Mouse (Mus musculus) adrenal gland, postnatal 14 days (tissue): Measurements from ENCODE around the gene Zfp638. TPM values are rescaled to one million over a fixed set of nuclear protein-coding genes. Genes with fewer than 3 reads are reported as not detected.
"Not testable (repeated sequence)": the region's sequence is repeated elsewhere in the genome, so short reads cannot be mapped to it uniquely, and the experiment has no call there.

Experiments used
- DNase-seq: peaks from one replicate; pipeline ENCODE4 v3.0.0; 2021; ENCODE audit warnings: mixed read lengths
- long read RNA-seq, 2 experiments: library from polyadenylated mRNA; stranded (forward); transcript quantifications; one replicate each; pipeline ENCODE4 v2.0.0; 2021
- total RNA-seq: library from RNA; stranded (reverse); gene quantifications from 2 replicates; pipeline ENCODE4 v1.2.3, GENCODE M21; 2021

The Zfp638 gene
- 91.9 and 93.0 TPM in 2 replicates for total RNA-seq
- long read RNA-seq, experiment 1, full-length matches to known transcripts = 8 of 23 reads
- long read RNA-seq, experiment 1, partial matches to known transcripts = 2 of 23 reads
- long read RNA-seq, experiment 1, other reads (novel, unspliced or antisense) = 13 of 23 reads
- long read RNA-seq, experiment 2, partial matches to known transcripts = 2 of 17 reads
- long read RNA-seq, experiment 2, other reads (novel, unspliced or antisense) = 14 of 17 reads

DNA sequence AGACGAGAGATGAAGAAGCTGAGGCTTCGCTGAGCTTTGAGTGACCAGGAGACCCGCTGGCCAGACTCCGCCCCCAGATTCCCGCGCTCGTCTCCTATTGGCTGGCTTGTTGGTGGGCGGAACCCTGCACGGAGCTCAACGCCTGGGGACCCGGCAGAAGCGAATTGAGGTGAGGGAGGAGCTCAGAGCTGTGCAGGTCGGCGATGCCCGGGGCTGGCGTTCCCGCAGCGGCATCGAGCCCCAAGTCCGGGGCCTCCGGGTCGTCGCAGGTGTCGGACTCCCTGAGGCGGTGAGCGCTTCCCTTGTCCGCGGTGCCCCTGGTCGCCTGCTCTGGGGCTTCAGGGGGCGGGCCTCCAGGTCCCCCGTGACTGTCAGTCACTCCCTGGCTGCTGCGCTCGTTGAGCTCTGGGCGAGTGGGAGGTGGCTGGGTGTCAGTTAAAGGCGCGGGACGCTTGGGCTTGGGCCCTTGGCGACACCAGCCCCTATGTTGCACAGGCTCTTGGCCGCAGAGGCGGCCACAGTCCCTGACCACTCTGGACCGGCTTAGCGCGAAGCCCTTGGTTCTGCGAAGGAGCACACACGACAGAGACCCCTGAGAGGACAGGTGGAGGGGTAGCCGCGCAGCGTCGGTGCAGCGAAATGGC lies at the start of gene Zfp638:
Gene Zfp638, plus strand, starts transcription at position 156 of the 644 bp plus-strand sequence.
- peak; percentile 96 for DNase-seq

DNA sequence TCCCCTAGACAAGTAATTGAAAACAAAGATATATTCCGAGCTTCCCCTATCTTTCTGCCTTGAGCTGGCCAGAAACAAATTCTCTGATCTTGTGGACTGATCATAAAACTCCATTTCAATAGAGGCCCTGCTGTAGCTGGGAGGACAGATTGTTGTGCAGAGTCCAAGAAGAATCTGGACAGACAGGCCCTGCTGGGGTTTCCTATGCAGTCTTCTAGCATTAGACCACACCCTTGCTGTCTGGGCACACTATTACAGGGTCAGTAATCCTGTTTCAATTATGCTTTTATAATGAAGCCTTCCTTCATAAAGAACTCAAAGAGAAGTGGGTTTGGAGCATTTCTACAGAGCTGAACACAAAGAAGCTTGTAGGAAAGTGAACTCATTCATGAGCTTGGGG lies 47.9 kb upstream of the Zfp638 start:
- DNase-seq = no peak

DNA sequence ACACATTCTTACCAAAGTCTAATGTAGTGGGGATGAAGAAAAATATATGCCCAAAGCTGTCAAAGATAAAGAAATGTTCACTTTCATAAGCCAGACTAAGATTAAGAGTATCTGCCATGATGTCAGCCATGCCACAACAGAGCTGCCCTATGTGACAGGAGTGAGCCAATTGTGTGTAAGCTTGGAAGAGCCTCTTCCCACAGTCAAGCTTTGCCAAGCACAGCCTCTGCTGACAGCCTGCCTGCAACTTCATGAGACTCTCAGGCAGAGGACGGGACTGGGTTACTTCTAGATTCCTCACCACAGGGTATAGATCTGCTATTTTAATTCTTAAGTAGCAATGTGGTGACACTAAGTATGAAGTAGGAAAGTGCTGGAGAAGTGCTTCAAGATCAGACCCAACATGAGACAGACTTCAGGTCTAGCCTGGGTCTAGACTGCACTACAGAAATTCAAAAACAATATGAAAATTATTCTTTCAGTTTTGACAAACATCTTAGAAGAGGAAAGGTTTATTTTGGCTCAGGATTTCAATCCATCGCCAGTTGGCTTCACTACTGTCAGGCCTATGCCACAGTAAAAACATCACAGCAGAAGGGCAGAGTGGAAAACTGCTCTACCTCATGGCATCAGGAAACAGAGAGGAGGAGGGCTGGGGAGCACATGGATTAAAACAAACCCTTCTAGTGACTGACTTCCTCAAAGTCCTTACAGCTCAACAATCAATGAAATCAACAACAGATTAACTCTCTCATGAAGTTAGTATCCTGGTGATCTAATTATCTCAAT lies 46.0 kb upstream of the Zfp638 start:
- DNase-seq = no peak

DNA sequence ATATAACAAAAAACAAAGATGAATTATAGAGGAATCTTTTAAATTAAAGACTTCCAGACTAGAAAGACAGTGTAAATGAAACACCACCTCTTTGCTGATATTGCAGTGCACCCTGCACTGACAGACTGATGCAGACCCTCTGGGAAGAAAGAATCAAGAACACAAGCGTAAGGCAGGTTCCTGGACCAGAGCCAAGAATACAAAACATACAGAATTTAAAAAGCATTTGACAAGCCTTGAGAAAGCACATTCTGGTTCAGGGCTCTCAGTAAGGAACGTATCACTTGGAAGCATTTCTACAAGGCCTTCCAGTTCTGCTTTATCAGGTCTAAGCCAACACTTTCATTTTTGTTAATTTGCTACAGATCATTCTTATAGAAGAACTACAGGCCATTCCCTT lies 45.1 kb upstream of the Zfp638 start:
- no peak for DNase-seq

DNA sequence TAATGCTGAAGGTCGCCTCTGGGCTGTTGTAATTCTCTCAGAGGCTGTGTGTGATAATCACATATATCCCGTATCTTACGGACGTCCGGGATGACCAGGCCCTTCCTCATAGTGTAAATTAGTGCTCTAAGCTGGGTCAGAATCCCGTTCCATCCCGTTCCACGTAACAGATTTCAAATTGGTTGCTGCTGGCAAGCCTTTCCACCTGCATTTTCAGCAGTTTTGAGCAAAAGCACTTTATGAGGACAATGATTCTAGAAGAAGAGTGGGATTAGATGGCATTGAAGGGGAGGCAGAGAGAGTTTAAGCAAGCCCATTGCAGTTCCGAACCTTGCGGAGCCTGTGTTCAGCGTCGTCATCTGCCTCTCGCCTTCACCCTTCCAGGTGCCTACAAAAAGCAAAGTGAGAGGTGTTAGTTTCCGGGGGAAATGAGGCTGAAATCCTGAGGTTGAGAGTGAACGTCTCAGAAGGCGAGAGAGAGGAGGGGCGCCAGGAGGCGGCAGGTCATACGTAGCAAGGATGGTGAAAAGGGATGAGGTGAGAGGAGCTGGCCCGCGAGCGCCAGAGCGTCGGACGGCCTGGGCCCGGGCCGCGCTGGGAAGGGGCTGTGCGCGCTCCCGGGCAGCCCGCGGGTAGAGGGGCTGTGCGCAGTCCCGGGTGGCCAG lies 35.8 kb upstream of the Zfp638 start:
- no peak for DNase-seq

DNA sequence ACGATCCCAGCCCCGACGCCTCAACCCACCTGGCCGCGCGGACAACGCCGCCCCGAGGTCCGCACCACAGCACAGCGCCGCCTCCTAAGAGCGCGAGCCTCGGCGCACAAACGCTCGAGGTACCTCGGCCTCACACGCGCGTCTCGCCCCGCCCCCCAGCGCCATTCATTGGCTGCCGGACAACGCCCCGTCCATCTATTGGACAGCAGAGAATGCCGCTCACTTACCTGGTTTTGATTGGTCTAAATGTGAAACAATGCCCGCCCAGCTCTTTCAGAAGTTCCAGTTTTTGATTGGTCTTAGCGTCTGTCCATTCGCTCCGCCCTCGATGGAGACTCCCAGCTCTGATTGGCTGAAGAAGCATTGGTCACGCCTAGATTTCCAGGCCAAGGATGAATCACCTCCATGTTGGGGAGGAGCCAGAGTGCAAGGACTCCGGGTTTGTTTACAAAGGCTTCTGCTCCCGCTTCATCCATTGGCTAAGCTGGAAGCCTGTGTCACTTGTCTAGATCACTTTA lies 35.2 kb upstream of the Zfp638 start, which contains the start of gene Paip2b:
Gene Paip2b, minus strand, starts transcription at position 136 of the 518 bp plus-strand sequence.
- peak; percentile 99 for DNase-seq

DNA sequence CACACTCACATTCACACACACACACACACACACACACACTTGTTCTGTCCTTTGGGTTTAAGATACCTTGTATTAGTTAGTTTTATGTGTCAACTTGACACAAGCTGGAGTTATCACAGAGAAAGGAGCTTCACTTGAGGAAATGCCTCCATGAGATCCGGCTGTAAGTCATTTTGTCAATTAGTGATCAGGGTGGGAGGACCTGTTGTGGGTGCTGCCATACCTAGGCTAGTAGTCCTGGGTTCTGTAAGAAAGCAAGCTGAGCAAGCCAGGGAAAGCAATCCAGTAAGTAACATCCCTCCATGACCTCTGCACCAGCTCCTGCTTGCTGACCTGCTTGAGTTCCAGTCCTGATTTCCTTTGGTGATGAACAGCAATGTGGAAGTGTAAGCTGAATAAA lies 34.5 kb upstream of the Zfp638 start:
- not testable (repeated sequence) for DNase-seq

DNA sequence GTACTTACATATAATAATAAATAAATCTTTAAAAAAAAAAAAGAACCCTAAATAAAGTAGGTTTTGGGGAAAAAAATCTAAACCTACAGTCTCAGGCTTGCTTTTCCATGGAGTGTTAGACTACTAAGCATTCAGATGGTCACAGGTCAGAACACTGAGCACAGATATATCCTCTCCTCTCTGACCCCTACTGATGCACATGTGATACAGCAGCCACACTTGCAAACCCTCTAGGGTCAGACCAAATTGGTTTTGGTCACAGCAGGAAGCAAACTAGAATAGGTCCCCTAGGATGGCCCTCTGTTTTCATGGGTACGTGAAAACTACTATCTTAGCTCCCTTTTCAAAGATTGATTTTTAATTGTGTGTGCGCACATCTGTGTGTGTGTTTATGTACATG lies 30.1 kb upstream of the Zfp638 start:
- DNase-seq = no peak

DNA sequence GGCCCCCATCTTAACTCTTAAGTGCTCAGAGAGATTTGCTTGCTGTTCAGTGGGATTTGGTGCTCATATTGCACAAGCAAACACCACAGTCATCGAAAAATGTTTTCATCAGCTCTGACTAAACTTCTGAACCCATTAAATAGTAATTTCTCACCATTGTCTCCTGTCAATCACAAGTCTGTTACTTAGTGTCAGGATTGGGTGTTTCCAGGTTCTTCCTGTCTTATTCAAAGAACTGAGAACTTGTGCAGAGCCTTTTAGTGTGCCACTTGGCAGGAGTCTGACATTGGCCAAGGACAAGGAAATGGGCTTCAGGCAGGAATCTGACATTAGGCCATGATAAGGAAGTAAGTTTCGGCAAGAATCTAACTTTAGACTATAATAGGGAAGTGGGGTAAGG lies 28.9 kb upstream of the Zfp638 start:
- no peak for DNase-seq

DNA sequence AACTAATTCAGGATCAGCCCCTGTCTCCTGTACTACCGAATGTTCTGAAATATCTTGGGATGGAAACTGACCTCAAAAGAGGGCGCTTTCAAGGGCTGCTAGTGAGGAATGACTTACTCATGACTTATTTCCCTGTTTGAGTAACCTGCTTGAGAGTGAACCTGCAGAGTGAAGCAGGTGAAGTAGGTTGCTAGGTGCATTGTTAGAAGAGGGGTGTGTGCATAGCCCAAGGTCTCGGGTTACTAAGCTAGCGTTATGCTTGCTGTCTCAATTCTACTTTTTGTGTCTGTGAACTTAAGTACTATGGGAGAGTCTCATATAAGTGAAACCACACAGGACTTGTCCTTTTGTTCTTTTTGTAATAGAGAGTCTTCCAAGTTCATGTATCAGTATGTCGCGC lies 26.8 kb upstream of the Zfp638 start:
- no peak for DNase-seq

DNA sequence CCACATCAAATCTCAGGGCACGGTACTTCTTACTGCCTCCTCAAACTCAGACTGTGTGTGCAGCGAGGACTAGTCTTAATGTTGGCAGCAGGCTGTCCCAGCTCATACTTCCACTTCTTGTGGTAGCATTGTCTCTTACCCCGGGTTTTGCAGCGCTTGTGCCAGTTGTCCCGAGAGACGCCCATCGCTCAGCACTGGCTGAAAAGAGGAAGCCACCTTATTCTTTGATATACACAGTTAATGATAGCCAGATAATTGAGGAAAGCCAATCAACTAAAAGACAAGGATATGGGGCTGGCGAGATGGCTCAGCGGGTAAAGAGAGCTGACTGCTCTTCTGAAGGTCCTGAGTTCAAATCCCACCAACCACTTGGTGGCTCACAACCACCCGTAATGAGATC lies 22.0 kb upstream of the Zfp638 start:
- DNase-seq = no peak

DNA sequence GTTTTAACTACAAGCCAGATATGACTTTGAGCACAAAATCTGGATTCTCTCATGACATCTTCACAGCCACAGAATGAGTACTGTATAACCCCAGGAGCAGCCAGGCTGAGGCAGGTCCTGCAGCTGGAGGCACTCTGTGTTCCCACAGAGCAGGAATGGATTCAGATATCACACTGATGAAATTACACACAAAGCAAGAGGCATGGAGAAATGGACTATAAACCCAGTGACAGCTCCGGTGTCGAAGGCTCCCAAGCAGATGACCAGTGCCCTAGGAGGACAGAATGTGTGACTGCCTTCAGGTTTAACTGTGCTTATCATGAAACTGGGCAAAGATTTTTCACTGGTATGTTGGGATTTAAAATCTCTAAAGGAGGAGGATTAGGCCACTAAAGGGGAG lies 20.8 kb upstream of the Zfp638 start:
- DNase-seq = no peak

DNA sequence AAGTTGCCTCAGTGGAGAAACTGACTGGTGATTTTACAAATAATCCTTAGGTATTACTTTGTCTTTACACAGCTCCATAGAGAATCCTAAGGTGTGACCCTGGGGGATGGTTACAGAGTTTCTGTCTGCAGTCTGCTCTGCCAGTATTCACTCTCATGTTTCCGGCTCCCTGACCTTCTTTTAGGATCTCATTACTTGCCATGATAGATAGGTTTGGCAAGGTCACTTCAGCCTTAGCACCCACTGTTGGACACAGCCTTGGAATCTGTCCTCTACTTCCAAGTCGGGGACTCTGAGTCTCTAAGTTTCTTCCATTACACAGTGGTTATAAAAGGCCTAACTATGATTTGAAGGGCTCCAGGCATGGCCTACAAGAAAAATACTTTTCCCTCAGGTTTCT lies 17.5 kb upstream of the Zfp638 start:
- peak; percentile 18 for DNase-seq

DNA sequence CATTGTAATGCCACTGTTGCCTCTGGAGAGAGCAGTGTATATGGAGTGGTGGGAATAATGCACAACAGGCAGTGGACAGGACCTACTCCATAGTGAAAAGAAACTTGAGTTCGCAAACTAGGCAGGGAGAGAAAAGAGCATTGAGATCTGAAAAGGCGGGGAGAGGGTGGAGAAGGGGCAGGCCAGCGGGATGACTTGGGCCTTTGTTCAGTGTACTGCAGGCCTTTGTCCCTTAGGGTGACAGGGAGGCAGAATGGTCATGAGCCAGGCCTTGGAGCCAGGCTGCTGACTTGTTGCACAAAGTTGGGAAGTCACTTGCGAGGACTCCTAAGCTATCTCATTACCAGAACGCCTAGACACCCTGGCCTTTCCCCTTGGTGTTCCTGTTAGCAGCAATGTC lies 9.4 kb upstream of the Zfp638 start:
- no peak for DNase-seq

DNA sequence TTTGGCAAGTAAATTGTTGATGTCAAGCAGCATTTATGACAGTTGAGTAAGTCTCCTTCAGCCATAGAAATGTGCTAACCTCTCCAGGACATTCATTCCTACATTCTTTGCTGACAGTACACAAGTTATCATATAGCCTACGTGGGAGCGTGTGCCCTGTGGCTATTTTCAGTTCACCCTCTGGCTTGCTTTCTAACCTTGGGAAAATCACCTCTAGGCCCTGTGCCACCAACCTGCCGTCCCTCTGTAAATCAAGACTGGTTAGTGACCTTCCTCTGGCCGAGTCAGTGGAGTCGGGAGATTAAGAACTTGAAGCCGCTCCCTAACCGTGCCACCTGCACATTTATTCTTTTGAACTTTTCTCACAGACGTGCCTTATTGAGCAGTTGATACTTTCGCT lies 6.9 kb upstream of the Zfp638 start:
- peak; percentile 74 for DNase-seq

DNA sequence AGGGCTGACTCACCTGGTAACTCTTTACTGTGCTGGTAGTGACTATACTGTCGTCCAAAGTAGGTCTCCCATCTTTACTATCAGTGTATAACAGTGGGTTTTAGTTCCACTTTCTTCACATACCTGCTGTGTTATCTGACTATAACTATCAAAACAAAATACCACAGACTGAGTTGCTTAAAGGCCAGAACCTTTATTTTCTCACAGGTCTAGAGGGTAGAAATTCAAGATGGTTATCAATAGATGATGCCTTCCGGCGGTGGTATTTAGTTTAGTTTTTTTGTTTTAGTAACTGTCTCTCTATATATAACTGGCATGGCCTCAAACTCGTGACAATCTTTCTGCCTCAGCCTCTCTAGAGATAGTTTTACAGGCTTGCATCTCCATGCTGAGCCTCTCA lies 3.4 kb upstream of the Zfp638 start:
- no peak for DNase-seq

DNA sequence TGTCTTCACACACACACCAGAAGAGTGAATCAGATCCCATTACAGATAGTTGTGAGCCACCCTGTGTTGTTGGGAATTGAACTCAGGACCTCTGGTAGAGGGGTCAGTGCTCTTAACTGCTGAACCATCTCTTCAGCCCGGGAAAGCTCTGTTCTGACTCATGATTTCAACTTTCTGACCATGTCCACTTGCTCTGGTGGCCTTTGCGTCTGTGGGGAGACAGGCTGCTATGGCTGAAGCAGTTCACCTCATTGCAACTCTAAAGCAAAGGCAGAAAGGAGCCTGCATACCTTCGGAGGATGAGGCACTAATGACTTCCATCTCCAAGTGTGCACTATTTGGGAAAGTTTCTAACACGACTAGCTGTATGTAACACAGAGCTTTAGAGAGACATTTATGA lies 486 bp upstream of the Zfp638 start:
- DNase-seq = no peak

DNA sequence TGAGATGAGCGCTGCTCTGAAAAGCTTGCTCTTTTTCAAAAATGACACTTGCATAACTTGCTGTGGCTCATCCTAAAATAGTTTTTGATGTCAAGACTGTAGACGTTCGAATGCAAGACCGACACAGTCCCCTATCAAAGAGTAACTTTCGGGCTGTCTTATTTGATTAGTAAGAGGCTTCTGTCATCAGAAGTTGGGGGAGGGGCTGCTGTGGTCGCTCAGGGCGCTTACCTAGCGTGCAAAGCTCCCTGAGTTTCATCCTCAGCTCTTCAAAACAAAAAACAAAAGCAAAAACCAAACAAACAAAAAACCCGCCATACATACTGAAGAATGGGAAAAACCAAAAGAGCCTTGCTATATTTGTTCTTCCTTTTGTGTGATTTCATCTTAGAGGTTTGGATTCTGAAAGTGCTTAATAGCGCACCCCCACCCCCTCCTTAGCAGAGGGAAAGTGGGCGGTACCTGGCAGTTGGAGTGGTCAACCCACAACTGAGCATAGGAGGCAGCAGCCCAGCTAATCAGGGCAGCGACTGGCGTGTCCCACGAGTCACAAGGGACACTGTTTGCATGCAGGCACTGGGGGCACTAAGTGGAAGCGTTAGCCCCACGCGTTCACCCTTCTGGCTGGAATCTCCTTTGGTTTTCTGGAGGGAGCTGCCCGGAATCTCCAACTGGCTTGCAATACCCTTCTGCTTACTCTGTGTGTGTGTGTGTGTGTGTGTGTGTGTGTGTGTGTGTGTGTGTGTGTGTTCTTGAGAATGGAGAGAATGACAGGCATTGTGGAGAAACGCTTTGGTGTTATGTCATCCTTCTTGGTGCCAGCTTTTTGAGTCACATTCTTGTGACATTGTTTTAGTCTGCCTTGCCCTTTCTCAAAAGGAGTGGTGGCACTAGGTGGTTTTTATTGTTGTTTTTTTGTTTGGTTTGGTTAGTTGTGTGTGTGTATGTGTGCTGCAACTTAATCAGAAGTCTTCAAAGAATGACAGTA lies 983 bp downstream of the Zfp638 start:
- DNase-seq = peak; percentile 86

DNA sequence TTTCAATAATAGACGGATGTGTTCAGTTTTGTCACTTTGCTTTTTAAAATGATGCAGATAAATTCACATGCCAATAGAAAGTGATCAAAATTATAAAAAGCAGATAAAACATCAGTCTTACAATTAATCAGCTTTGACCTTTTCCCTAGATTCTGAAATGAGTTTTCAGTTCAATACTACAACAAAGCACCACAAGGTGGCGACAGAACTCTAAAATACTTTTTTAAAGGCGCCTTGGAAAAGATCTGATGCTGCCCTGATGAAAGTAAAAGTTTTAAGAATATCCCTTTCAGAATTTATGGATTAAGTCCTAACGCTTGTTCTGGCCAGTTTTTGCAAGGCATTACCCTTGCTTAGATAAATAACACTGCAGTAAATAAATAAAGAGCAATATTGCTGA lies 12.9 kb downstream of the Zfp638 start:
- DNase-seq = peak; percentile 69

DNA sequence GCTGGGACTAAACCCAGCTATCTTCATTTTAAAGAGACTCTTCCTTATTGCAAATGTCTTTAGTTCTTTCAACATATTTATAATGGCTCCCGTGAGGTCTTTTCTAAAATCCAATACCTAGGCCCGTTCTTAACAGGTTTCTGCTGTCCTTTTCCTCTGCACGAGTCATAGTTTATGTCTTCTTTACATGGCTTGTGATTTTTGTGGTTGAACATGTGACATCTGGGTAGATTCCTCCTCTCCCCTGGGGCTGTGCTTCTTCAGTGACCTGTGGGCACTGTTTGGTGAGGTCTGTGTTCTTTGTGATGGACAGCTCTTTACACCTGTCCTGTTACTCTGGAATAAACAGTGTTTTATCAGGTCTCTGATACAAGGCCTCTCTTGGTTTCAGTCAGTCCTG lies 19.9 kb downstream of the Zfp638 start:
- DNase-seq = no peak

DNA sequence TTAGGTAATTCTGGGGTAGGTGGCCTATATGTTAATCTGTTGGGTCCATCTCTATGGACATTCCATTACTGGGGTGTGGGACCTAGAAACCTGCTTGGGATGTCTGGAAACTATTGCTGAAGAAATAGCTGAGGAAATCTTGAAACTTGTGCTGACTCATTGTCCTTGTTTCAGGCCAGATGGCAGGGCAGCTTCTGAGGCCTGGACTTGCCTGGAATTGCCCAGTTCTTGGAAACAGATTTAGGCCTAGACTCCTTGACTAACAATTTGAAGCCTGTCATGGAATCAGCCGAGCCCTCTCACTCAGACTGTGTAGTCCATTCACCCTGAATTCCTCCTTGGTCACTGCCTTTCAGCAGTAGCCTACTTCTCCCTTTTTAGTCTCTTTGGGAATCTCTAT lies 21.9 kb downstream of the Zfp638 start:
- no peak for DNase-seq
